Mouse (Mus musculus): Measurements from ENCODE around the gene Map2k5. TPM values are rescaled to one million over a fixed set of nuclear protein-coding genes. Genes with fewer than 3 reads are reported as not detected.

The Map2k5 gene
- polyA plus RNA-seq, 1 experiment: 34.3 TPM

- DNase-seq: no peak
- TF ChIP-seq CTCF (conservative IDR thresholded peaks at IDR 0.05; ENCODE audit: insufficient read depth, insufficient read length, low read depth, low read length) (no peak), POLR2A (IDR thresholded peaks at IDR 0.05; ENCODE audit: low read depth, low read length) (no peak)
- Histone ChIP-seq H3K36me3 (ENCODE audit: control insufficient read depth, insufficient read depth, low read length) (no peaks in the 10 kb centered on the region), H3K4me1 (ENCODE audit: control insufficient read depth, insufficient read depth, low read length) (no peaks in the 10 kb centered on the region), H3K27ac (ENCODE audit: insufficient read depth, low read depth, low read length) (no peak overlapping the region), H3K4me3 (ENCODE audit: insufficient read depth, low read depth, low read length) (no peak overlapping the region), H3K27me3 (replicated peaks; ENCODE audit: control insufficient read depth, insufficient read depth, low read length) (no peaks in the 10 kb centered on the region)
- 81% methylated on average over 6 of the region's 6 CpGs for WGBS
These were observed 155.5 kb downstream of the Map2k5 start for GRCm38 (mm10) chr9:63222161-63222560.

- no peak overlapping the region for H3K27ac ChIP-seq (ENCODE audit: insufficient read depth, low read depth, low read length)
- no peaks in the 10 kb centered on the region for H3K4me1 ChIP-seq (ENCODE audit: control insufficient read depth, insufficient read depth, low read length)
- no peaks in the 10 kb centered on the region for H3K27me3 ChIP-seq (replicated peaks; ENCODE audit: control insufficient read depth, insufficient read depth, low read length)
- no peak overlapping the region for H3K4me3 ChIP-seq (ENCODE audit: insufficient read depth, low read depth, low read length)
- TF ChIP-seq CTCF (conservative IDR thresholded peaks at IDR 0.05; ENCODE audit: insufficient read depth, insufficient read length, low read depth, low read length) (no peak), POLR2A (IDR thresholded peaks at IDR 0.05; ENCODE audit: low read depth, low read length) (no peak)
- H3K36me3 ChIP-seq (ENCODE audit: control insufficient read depth, insufficient read depth, low read length): no peaks in the 10 kb centered on the region
- no peak for DNase-seq
- 76% methylated on average over 7 of the region's 7 CpGs for WGBS
These were observed 157.9 kb downstream of the Map2k5 start for GRCm38 (mm10) chr9:63219851-63220250.

GRCm38 (mm10) chr9:63215031-63215430, 162.7 kb downstream of the Map2k5 start:
- no peak for TF ChIP-seq POLR2A (IDR thresholded peaks at IDR 0.05; ENCODE audit: low read depth, low read length)
- no peak for TF ChIP-seq CTCF (conservative IDR thresholded peaks at IDR 0.05; ENCODE audit: insufficient read depth, insufficient read length, low read depth, low read length)
- H3K27me3 ChIP-seq (replicated peaks; ENCODE audit: control insufficient read depth, insufficient read depth, low read length): no peaks in the 10 kb centered on the region
- H3K27ac ChIP-seq (ENCODE audit: insufficient read depth, low read depth, low read length): no peak overlapping the region
- no peaks in the 10 kb centered on the region for H3K36me3 ChIP-seq (ENCODE audit: control insufficient read depth, insufficient read depth, low read length)
- no peak for DNase-seq
- 98% methylated on average over 2 of the region's 2 CpGs for WGBS
- H3K4me3 ChIP-seq (ENCODE audit: insufficient read depth, low read depth, low read length): no peak overlapping the region
- H3K4me1 ChIP-seq (ENCODE audit: control insufficient read depth, insufficient read depth, low read length): no peaks in the 10 kb centered on the region

GRCm38 (mm10) chr9:63206769-63207276, 170.9 kb downstream of the Map2k5 start:
- WGBS: 97% methylated on average over 15 of the region's 15 CpGs
- H3K27ac ChIP-seq (ENCODE audit: insufficient read depth, low read depth, low read length): no peak overlapping the region

GRCm38 (mm10) chr9:63203461-63203860, 174.2 kb downstream of the Map2k5 start:
- Histone ChIP-seq H3K4me3 (ENCODE audit: insufficient read depth, low read depth, low read length) (no peak overlapping the region), H3K4me1 (ENCODE audit: control insufficient read depth, insufficient read depth, low read length) (peaks cover 10% of the 10 kb centered on the region; the same call in 1 of the 2 replicates), H3K36me3 (ENCODE audit: control insufficient read depth, insufficient read depth, low read length) (no peaks in the 10 kb centered on the region), H3K27me3 (replicated peaks; ENCODE audit: control insufficient read depth, insufficient read depth, low read length) (no peaks in the 10 kb centered on the region), H3K27ac (ENCODE audit: insufficient read depth, low read depth, low read length) (no peak overlapping the region)
- peak; percentile 26 for DNase-seq
- WGBS: 70% methylated on average over 3 of the region's 3 CpGs
- TF ChIP-seq CTCF (conservative IDR thresholded peaks at IDR 0.05; ENCODE audit: insufficient read depth, insufficient read length, low read depth, low read length) (no peak), POLR2A (IDR thresholded peaks at IDR 0.05; ENCODE audit: low read depth, low read length) (no peak)

More at GRCm38 (mm10) chr9:63206769-63207276, 170.9 kb downstream of the Map2k5 start:
- Histone ChIP-seq H3K4me1 (ENCODE audit: control insufficient read depth, insufficient read depth, low read length) (peaks cover 6% of the 10 kb centered on the region; the same call in 1 of the 2 replicates), H3K4me3 (ENCODE audit: insufficient read depth, low read depth, low read length) (no peak overlapping the region), H3K36me3 (ENCODE audit: control insufficient read depth, insufficient read depth, low read length) (no peaks in the 10 kb centered on the region), H3K27me3 (replicated peaks; ENCODE audit: control insufficient read depth, insufficient read depth, low read length) (no peaks in the 10 kb centered on the region)
- TF ChIP-seq CTCF (conservative IDR thresholded peaks at IDR 0.05; ENCODE audit: insufficient read depth, insufficient read length, low read depth, low read length) (no peak), POLR2A (IDR thresholded peaks at IDR 0.05; ENCODE audit: low read depth, low read length) (no peak)
- no peak for DNase-seq

- peak; percentile 91 for DNase-seq
- Histone ChIP-seq H3K27ac (ENCODE audit: insufficient read depth, low read depth, low read length) (peak overlapping the region; percentile 34; the same call in 1 of the 2 replicates), H3K4me3 (ENCODE audit: insufficient read depth, low read depth, low read length) (no peak overlapping the region), H3K4me1 (ENCODE audit: control insufficient read depth, insufficient read depth, low read length) (peaks cover 10% of the 10 kb centered on the region; the same call in 1 of the 2 replicates), H3K27me3 (replicated peaks; ENCODE audit: control insufficient read depth, insufficient read depth, low read length) (no peaks in the 10 kb centered on the region), H3K36me3 (ENCODE audit: control insufficient read depth, insufficient read depth, low read length) (no peaks in the 10 kb centered on the region)
- 56% methylated on average over 15 of the region's 15 CpGs for WGBS
- TF ChIP-seq CTCF (conservative IDR thresholded peaks at IDR 0.05; ENCODE audit: insufficient read depth, insufficient read length, low read depth, low read length) (peak; percentile 31), POLR2A (IDR thresholded peaks at IDR 0.05; ENCODE audit: low read depth, low read length) (no peak)
These were observed 176.1 kb downstream of the Map2k5 start for GRCm38 (mm10) chr9:63201376-63202323.

- Histone ChIP-seq H3K27me3 (replicated peaks; ENCODE audit: control insufficient read depth, insufficient read depth, low read length) (no peaks in the 10 kb centered on the region), H3K4me3 (ENCODE audit: insufficient read depth, low read depth, low read length) (no peak overlapping the region), H3K27ac (ENCODE audit: insufficient read depth, low read depth, low read length) (no peak overlapping the region), H3K4me1 (ENCODE audit: control insufficient read depth, insufficient read depth, low read length) (peaks cover 6% of the 10 kb centered on the region; the same call in 1 of the 2 replicates), H3K36me3 (ENCODE audit: control insufficient read depth, insufficient read depth, low read length) (no peaks in the 10 kb centered on the region)
- no peak for TF ChIP-seq POLR2A (IDR thresholded peaks at IDR 0.05; ENCODE audit: low read depth, low read length)
- no peak for TF ChIP-seq CTCF (conservative IDR thresholded peaks at IDR 0.05; ENCODE audit: insufficient read depth, insufficient read length, low read depth, low read length)
- peak; percentile 25 for DNase-seq
- 33% methylated on average over 8 of the region's 8 CpGs for WGBS
These were observed 180.4 kb downstream of the Map2k5 start for GRCm38 (mm10) chr9:63197252-63197651.
